Mouse (Mus musculus) testis, adult 2 months (tissue): ENCODE measurements around the gene Ddx46. TPM values are rescaled to one million over a fixed set of nuclear protein-coding genes. Genes with fewer than 3 reads are reported as not detected.

Experiments
- H3K27ac ChIP-seq: fragments of 200-500 bp; 2 replicates; pipeline ENCODE4 v1.5.1; 2012; ENCODE audit warnings: low read depth, low read length; ENCODE audit not compliant: control insufficient read depth, insufficient read depth
- H3K27me3 ChIP-seq: fragments of 200-500 bp; 2 replicates; pipeline ENCODE4 v1.6.1; 2012; ENCODE audit warnings: mild to moderate bottlenecking, low read length, moderate library complexity; ENCODE audit not compliant: control insufficient read depth, insufficient read depth
- H3K36me3 ChIP-seq: fragments of 200-500 bp; 2 replicates; pipeline ENCODE4 v1.6.1; 2012; ENCODE audit warnings: mild to moderate bottlenecking, low read length; ENCODE audit not compliant: control insufficient read depth, insufficient read depth
- H3K4me1 ChIP-seq: fragments of 200-500 bp; 2 replicates; pipeline ENCODE4 v1.6.1; 2012; ENCODE audit warnings: low read length; ENCODE audit not compliant: control insufficient read depth, insufficient read depth
- H3K4me3 ChIP-seq: fragments of 200-500 bp; 2 replicates; pipeline ENCODE4 v1.5.1; 2012; ENCODE audit warnings: low read depth, mild to moderate bottlenecking, low read length, moderate library complexity, mixed read lengths; ENCODE audit not compliant: control insufficient read depth
- CTCF ChIP-seq: fragments of 200-500 bp; IDR thresholded peaks from 2 replicates; pipeline ENCODE4 v1.5.1; 2012; ENCODE audit warnings: low read depth, mild to moderate bottlenecking, inconsistent platforms, low read length, moderate library complexity; ENCODE audit not compliant: control insufficient read depth, insufficient read depth, insufficient replicate concordance
- POLR2A ChIP-seq: fragments of 200-500 bp; IDR thresholded peaks from 2 replicates; pipeline ENCODE4 v1.6.1; 2012; ENCODE audit warnings: low read depth, mild to moderate bottlenecking, inconsistent platforms, low read length, moderate library complexity; ENCODE audit not compliant: control insufficient read depth
- polyA plus RNA-seq: library from polyadenylated mRNA; depleted of rRNA; stranded (reverse); fragments of >200 nt; gene quantifications from 2 replicates; pipeline ENCODE4 v1.2.3, GENCODE M21; 2012

The Ddx46 gene
- polyA plus RNA-seq, 1 experiment = 27.7 TPM

GRCm38 (mm10) chr13:55714501-55715166 lies 79.8 kb downstream of the Ddx46 start, which contains the start of gene Txndc15:
TSS of gene Txndc15 (plus strand) at chr13:55714650.
- TF ChIP-seq POLR2A (peak; percentile 87), CTCF (no peak)
- no peaks in the 10 kb centered on the region for H3K27me3 ChIP-seq

GRCm38 (mm10) chr13:55715167-55715512 lies 80.3 kb downstream of the Ddx46 start:
- TF ChIP-seq POLR2A (no peak), CTCF (no peak)
- Histone ChIP-seq H3K36me3 (no peaks in the 10 kb centered on the region), H3K4me3 (peak overlapping the region; percentile 92), H3K27me3 (no peaks in the 10 kb centered on the region), H3K27ac (peak overlapping the region; percentile 89), H3K4me1 (peaks cover 9% of the 10 kb centered on the region)

More at GRCm38 (mm10) chr13:55714501-55715166, 79.8 kb downstream of the Ddx46 start, which contains the start of gene Txndc15:
- Histone ChIP-seq H3K4me1 (peaks cover 9% of the 10 kb centered on the region), H3K36me3 (no peaks in the 10 kb centered on the region), H3K4me3 (peak within 1 kb of the TSS; percentile 92), H3K27ac (peak within 1 kb of the TSS; percentile 89)

GRCm38 (mm10) chr13:55715908-55716510 lies 81.2 kb downstream of the Ddx46 start:
- H3K36me3 ChIP-seq = no peaks in the 10 kb centered on the region
- H3K27ac ChIP-seq = no peak overlapping the region
- H3K27me3 ChIP-seq = no peaks in the 10 kb centered on the region
- H3K4me3 ChIP-seq = no peak overlapping the region
- H3K4me1 ChIP-seq = peaks cover 9% of the 10 kb centered on the region
- TF ChIP-seq POLR2A = no peak
- TF ChIP-seq CTCF = no peak

GRCm38 (mm10) chr13:55721516-55721915 lies 86.7 kb downstream of the Ddx46 start:
- no peaks in the 10 kb centered on the region for H3K4me1 ChIP-seq
- TF ChIP-seq POLR2A = no peak
- TF ChIP-seq CTCF = no peak
- no peaks in the 10 kb centered on the region for H3K27me3 ChIP-seq
- no peaks in the 10 kb centered on the region for H3K36me3 ChIP-seq
- H3K4me3 ChIP-seq = no peak overlapping the region
- no peak overlapping the region for H3K27ac ChIP-seq

- no peak for TF ChIP-seq CTCF
- H3K36me3 ChIP-seq = no peaks in the 10 kb centered on the region
- H3K4me1 ChIP-seq = no peaks in the 10 kb centered on the region
- H3K27me3 ChIP-seq = no peaks in the 10 kb centered on the region
- H3K27ac ChIP-seq = no peak overlapping the region
- no peak overlapping the region for H3K4me3 ChIP-seq
These were observed 87.2 kb downstream of the Ddx46 start for GRCm38 (mm10) chr13:55721995-55722394.

- no peaks in the 10 kb centered on the region for H3K27me3 ChIP-seq
- peak overlapping the region; percentile 90 for H3K4me3 ChIP-seq
- TF ChIP-seq POLR2A (no peak), CTCF (no peak)
- H3K36me3 ChIP-seq = no peaks in the 10 kb centered on the region
- H3K4me1 ChIP-seq = peaks cover 3% of the 10 kb centered on the region; the same call in 1 of the 2 replicates
- H3K27ac ChIP-seq = peak overlapping the region; percentile 80
These were observed 91.8 kb downstream of the Ddx46 start for GRCm38 (mm10) chr13:55726598-55727119.

- Histone ChIP-seq H3K4me3 (peak within 1 kb of the TSS; percentile 90), H3K27me3 (no peaks in the 10 kb centered on the region), H3K4me1 (peaks cover 3% of the 10 kb centered on the region; the same call in 1 of the 2 replicates), H3K36me3 (no peaks in the 10 kb centered on the region), H3K27ac (peak within 1 kb of the TSS; percentile 80)
- TF ChIP-seq POLR2A = no peak
- no peak for TF ChIP-seq CTCF
These were observed 92.5 kb downstream of the Ddx46 start, which contains the start of gene Pcbd2 for GRCm38 (mm10) chr13:55727120-55727838. TSS of gene Pcbd2 (plus strand) at chr13:55727368.
